Mouse (Mus musculus): ENCODE measurements around the gene Baiap2. TPM values are rescaled to one million over a fixed set of nuclear protein-coding genes. Genes with fewer than 3 reads are reported as not detected.

Baiap2 gene
- polyA plus RNA-seq, 1 experiment: 27.4 TPM

DNA sequence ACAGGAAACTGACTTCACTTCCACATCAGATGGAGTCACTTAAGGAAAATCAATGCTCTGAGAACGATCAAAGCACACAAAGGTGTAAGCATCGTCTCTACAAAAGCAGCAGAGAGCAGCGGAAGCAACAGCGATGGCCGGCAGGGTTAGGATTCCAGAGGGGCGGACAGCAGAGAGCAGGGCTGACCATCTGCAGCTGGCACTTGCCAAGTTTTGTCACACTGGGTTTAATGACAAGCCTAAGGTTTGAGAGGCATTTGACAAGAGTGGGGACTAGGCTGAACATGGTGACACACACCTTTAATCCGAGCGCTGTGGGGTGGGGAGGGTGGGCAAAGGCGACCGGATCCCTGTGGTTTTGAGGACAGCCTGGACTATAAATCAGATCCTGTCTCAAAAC lies 10.8 kb upstream of the Baiap2 start:
- no peak overlapping the region for H3K4me3 ChIP-seq (ENCODE audit: insufficient read depth, low read length)
- peaks cover 23% of the 10 kb centered on the region for H3K4me1 ChIP-seq (ENCODE audit: control insufficient read depth, insufficient read depth, low read length)
- 0 out of 2 replicates have a peak overlapping the region, but pooled peaks have one; percentile 4 for H3K27ac ChIP-seq (ENCODE audit: insufficient read depth, low read length)
- TF ChIP-seq CTCF (IDR thresholded peaks at IDR 0.05; ENCODE audit: borderline replicate concordance, insufficient read depth, low read length) (no peak), POLR2A (IDR thresholded peaks at IDR 0.05; ENCODE audit: low read depth, low read length) (no peak)

- H3K27ac ChIP-seq (ENCODE audit: insufficient read depth, low read length): peak overlapping the region; percentile 80
- H3K4me3 ChIP-seq (ENCODE audit: insufficient read depth, low read length): no peak overlapping the region
- TF ChIP-seq POLR2A (IDR thresholded peaks at IDR 0.05; ENCODE audit: low read depth, low read length) (peak; percentile 18; the same call in 1 of the 2 replicates), CTCF (IDR thresholded peaks at IDR 0.05; ENCODE audit: borderline replicate concordance, insufficient read depth, low read length) (no peak)
- H3K4me1 ChIP-seq (ENCODE audit: control insufficient read depth, insufficient read depth, low read length): peaks cover 23% of the 10 kb centered on the region
Observed at GRCm38 (mm10) chr11:119933142-119933541, 9.4 kb upstream of the Baiap2 start.

DNA sequence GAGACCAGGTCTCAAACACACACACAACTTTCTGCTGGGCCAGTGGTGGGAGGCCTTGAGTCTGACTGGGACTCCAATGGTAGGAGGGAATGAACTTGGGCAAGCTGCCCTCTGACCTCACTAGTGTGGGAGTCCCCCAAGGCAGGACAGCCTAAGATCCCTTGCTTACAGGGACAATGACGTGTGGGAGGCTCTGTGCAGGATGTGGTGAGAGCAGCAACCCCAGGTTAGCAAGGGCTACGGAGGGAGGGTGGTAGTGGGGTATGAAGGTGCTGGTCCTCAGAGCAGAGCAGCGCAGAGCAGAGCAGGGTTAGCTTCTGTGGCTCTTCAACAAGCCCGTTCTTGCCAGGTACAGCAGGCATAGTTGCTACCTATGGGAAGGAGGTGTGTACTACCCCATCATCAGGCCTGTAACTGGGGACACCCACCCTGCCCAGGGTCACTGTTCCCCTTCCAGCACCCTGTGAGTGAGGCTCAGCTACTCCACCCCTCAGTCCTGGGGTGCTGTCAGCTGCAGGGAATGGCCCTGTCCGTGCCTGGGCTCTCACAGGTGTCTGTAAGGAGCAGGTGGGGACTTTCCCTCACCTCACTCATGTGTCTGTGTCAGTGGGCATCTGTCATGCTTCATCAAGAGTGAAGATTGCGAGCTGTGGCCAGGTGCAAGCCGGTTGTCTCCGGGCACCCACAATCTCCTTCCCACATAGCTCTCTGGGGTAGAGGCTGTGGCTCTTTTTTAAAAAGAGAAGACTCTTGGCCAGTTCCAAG lies 8.6 kb upstream of the Baiap2 start:
- no peak for TF ChIP-seq CTCF (IDR thresholded peaks at IDR 0.05; ENCODE audit: borderline replicate concordance, insufficient read depth, low read length)
- TF ChIP-seq POLR2A (IDR thresholded peaks at IDR 0.05; ENCODE audit: low read depth, low read length): no peak
- Histone ChIP-seq H3K4me3 (ENCODE audit: insufficient read depth, low read length) (no peak overlapping the region), H3K4me1 (ENCODE audit: control insufficient read depth, insufficient read depth, low read length) (peaks cover 23% of the 10 kb centered on the region), H3K27ac (ENCODE audit: insufficient read depth, low read length) (peak overlapping the region; percentile 68)

DNA sequence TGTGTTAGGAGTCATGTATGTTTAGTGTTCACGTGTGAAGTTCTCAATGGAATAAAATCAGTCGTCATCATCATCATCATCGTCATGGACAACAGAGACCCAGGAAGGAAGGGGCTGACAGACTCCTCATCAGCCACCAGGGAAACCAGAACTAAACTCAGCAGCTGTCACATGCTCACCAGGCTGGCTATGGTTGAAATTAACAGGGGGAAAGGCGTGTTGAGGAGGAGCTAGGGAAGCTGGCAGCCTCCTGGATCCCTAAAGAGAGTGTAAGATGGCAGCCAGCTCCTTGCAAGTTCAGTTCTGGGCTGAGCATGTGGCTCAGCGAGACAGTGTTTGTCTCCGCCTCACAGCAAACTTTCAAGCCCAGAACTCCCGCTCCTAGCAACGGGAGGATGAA lies 7.8 kb upstream of the Baiap2 start:
- TF ChIP-seq CTCF (IDR thresholded peaks at IDR 0.05; ENCODE audit: borderline replicate concordance, insufficient read depth, low read length): no peak
- TF ChIP-seq POLR2A (IDR thresholded peaks at IDR 0.05; ENCODE audit: low read depth, low read length): no peak
- H3K4me3 ChIP-seq (ENCODE audit: insufficient read depth, low read length): no peak overlapping the region
- peaks cover 22% of the 10 kb centered on the region for H3K4me1 ChIP-seq (ENCODE audit: control insufficient read depth, insufficient read depth, low read length)
- H3K27ac ChIP-seq (ENCODE audit: insufficient read depth, low read length): no peak overlapping the region

DNA sequence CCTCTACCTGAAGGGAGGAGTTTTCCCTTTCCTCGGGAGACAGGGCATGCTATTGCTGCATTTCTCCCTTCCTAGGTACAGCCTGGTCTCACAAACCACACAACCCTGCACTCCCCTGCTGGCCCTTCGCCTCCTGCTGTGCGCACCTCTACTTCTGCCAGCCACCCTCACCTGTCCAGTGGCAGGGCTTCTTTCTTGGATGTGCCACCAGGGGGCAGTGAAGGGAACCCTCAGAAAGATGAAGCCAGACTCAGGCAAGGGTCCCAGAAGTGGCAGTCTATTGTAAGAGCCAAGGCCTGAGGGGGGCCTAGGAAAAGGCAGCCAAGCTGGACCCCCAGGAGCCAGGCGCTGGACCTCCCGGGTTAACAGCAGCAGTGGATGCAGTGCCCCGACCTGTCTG lies 7.1 kb upstream of the Baiap2 start:
- Histone ChIP-seq H3K27ac (ENCODE audit: insufficient read depth, low read length) (no peak overlapping the region), H3K4me3 (ENCODE audit: insufficient read depth, low read length) (no peak overlapping the region), H3K4me1 (ENCODE audit: control insufficient read depth, insufficient read depth, low read length) (peaks cover 20% of the 10 kb centered on the region)
- TF ChIP-seq CTCF (IDR thresholded peaks at IDR 0.05; ENCODE audit: borderline replicate concordance, insufficient read depth, low read length) (peak; percentile 42; the same call in 1 of the 2 replicates), POLR2A (IDR thresholded peaks at IDR 0.05; ENCODE audit: low read depth, low read length) (no peak)

DNA sequence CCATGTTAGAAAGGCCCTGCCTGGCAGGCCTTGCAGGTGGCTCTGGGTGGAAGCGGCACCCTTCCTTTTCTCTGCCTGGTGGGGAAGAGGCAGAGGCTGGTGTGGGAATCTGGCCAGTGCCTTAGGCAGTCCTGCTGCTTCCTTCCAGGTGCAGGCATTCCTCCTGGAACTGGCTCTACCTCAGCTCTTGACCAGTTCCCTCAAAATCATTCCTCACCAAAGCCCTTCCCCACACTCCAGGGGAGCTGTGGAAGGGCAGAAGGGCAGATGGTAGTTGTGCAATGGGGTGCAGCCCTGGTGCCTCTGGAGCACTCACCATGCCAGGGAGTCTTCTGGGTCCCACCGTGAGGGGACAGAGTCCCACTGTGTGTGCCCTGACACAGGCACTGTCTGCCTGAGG lies 6.1 kb upstream of the Baiap2 start:
- TF ChIP-seq CTCF (IDR thresholded peaks at IDR 0.05; ENCODE audit: borderline replicate concordance, insufficient read depth, low read length): no peak
- no peak for TF ChIP-seq POLR2A (IDR thresholded peaks at IDR 0.05; ENCODE audit: low read depth, low read length)
- H3K4me3 ChIP-seq (ENCODE audit: insufficient read depth, low read length): no peak overlapping the region
- H3K27ac ChIP-seq (ENCODE audit: insufficient read depth, low read length): no peak overlapping the region
- H3K4me1 ChIP-seq (ENCODE audit: control insufficient read depth, insufficient read depth, low read length): peaks cover 21% of the 10 kb centered on the region

- Histone ChIP-seq H3K27ac (ENCODE audit: insufficient read depth, low read length) (no peak overlapping the region), H3K4me3 (ENCODE audit: insufficient read depth, low read length) (no peak overlapping the region), H3K4me1 (ENCODE audit: control insufficient read depth, insufficient read depth, low read length) (peaks cover 19% of the 10 kb centered on the region)
- TF ChIP-seq POLR2A (IDR thresholded peaks at IDR 0.05; ENCODE audit: low read depth, low read length): no peak
- TF ChIP-seq CTCF (IDR thresholded peaks at IDR 0.05; ENCODE audit: borderline replicate concordance, insufficient read depth, low read length): no peak
Observed at GRCm38 (mm10) chr11:119937216-119937615, 5.3 kb upstream of the Baiap2 start.

DNA sequence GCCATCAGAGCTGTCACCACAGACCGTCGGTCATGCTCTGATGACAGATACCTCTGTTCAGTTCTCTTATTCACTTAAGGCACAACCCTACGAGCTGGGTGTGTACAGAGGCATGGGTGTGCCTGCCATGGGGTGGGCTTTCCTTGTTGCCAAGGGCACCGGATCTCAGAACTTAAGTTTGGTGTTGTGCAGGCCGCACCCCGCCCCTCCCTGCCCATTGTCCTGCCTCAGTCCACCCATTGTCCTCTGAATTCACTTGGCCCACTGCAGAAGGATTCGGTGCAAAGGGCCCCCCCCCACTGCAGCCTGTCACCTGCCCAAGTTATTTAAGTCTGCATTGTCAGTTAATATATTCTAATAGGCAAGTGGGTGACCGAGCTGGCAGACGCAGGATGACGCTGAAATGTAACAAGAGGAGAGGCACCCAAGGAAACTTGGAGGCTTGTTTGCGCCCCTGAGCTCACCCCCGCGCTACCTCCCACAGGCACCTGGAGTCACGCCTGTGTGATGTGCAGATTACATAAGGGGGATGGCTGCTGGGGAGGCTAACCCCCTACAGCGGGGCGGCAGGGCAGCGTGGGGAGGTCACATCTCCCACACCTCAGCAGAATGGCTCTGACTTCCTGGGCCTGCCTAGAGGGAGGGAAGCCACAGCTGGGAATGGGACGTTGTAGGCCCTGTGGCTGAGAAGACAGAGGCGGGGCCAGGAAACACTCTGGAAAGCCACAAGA lies 4.6 kb upstream of the Baiap2 start:
- Histone ChIP-seq H3K4me1 (ENCODE audit: control insufficient read depth, insufficient read depth, low read length) (peaks cover 14% of the 10 kb centered on the region; the same call in 1 of the 2 replicates), H3K27ac (ENCODE audit: insufficient read depth, low read length) (no peak overlapping the region), H3K4me3 (ENCODE audit: insufficient read depth, low read length) (no peak overlapping the region)
- TF ChIP-seq CTCF (IDR thresholded peaks at IDR 0.05; ENCODE audit: borderline replicate concordance, insufficient read depth, low read length) (no peak), POLR2A (IDR thresholded peaks at IDR 0.05; ENCODE audit: low read depth, low read length) (no peak)

- TF ChIP-seq POLR2A (IDR thresholded peaks at IDR 0.05; ENCODE audit: low read depth, low read length): no peak
- no peak for TF ChIP-seq CTCF (IDR thresholded peaks at IDR 0.05; ENCODE audit: borderline replicate concordance, insufficient read depth, low read length)
- H3K4me3 ChIP-seq (ENCODE audit: insufficient read depth, low read length): no peak overlapping the region
- H3K27ac ChIP-seq (ENCODE audit: insufficient read depth, low read length): no peak overlapping the region
- peaks cover 5% of the 10 kb centered on the region; the same call in 1 of the 2 replicates for H3K4me1 ChIP-seq (ENCODE audit: control insufficient read depth, insufficient read depth, low read length)
Observed at GRCm38 (mm10) chr11:119939073-119939710, 3.4 kb upstream of the Baiap2 start.
